In the genomic region with DNA sequence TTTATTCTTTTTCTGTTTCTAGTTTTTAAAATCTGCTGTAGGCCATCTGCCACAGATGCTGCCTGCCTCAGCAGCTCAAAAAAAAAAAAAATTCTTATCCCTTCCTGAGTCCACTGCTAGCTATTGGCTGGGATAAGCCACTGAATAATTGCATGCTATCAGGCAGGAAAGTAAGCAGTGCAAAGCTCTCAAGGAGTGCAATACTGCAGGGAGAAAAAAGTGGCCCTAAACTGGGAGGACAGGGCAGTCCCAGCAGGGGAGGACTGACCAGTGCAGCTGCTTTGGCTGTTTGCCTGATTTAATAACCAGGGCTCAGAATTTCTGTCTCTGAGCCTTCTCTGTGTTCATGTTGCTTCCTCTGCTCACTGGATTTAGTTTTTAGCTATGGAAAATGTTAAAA, we compare ENCODE assay signal across 10 mouse cellular contexts.
A peak's percentile ranks its signal among the peaks of the same experiment; 100 is the strongest.
DNase-seq lines count a peak whose midpoint lies in the region; ATAC-seq and TF ChIP-seq lines count a peak whose summit lies in the region.
"Had no signal": no experiment of that assay in that cellular context is flagged by ENCODE, and none has a peak within 500 bp of the region (broad histone marks: within the 10 kb centered on the region; RNA-seq: fewer than 3 reads in every experiment).

No protein-coding gene starts in this region.

- ATAC-seq in kidney, embryonic 14.5 days (ENCODE audit: low FRiP score, low TSS enrichment), result no peak
- ATAC-seq in megakaryocyte, adult 5-6 weeks (ENCODE audit: poor library complexity, severe bottlenecking), result no peak
- ATAC-seq: liver, embryonic 12.5 days had no signal

- no peak overlapping the region for H3K9ac ChIP-seq in kidney, embryonic 14.5 days (ENCODE audit: low read depth, low read length)
- H3K9ac ChIP-seq: liver, embryonic 12.5 days had no signal

- H3K27me3 ChIP-seq in kidney, embryonic 14.5 days (ENCODE audit: control insufficient read depth, insufficient read depth, low read length), result no peaks in the 10 kb centered on the region
- no peaks in the 10 kb centered on the region for H3K27me3 ChIP-seq in forebrain, embryonic 10.5 days (ENCODE audit: poor library complexity, severe bottlenecking)
- H3K27me3 ChIP-seq in myocyte (ENCODE audit: control insufficient read depth, insufficient read depth, insufficient read length), result no peaks in the 10 kb centered on the region
- H3K27me3 ChIP-seq: liver, embryonic 12.5 days had no signal

- no peaks in the 10 kb centered on the region for H3K79me2 ChIP-seq in myocyte (ENCODE audit: control insufficient read depth, insufficient read depth)

- no peak overlapping the region for H3K4me3 ChIP-seq in kidney, embryonic 14.5 days (ENCODE audit: low read length)
- H3K4me3 ChIP-seq in forebrain, embryonic 10.5 days, result no peak overlapping the region
- H3K4me3 ChIP-seq in myocyte, result no peak overlapping the region
- H3K4me3 ChIP-seq: erythroblast, embryonic 14.5 days; liver, embryonic 12.5 days had no signal

- no peaks in the 10 kb centered on the region for H3K36me3 ChIP-seq in kidney, embryonic 14.5 days (ENCODE audit: control insufficient read depth, insufficient read depth, low read length)
- no peaks in the 10 kb centered on the region for H3K36me3 ChIP-seq in forebrain, embryonic 10.5 days (replicated peaks)
- no peaks in the 10 kb centered on the region for H3K36me3 ChIP-seq in myocyte (ENCODE audit: control insufficient read depth, insufficient read depth)
- H3K36me3 ChIP-seq: liver, embryonic 12.5 days had no signal

- no peaks in the 10 kb centered on the region for H3K4me1 ChIP-seq in kidney, embryonic 14.5 days (ENCODE audit: control insufficient read depth, insufficient read depth, low read length)
- peaks cover 7% of the 10 kb centered on the region; the same call in 1 of the 2 replicates for H3K4me1 ChIP-seq in forebrain, embryonic 10.5 days
- H3K4me1 ChIP-seq: liver, embryonic 12.5 days had no signal

- peak; percentile 20 to 27 for DNase-seq in cerebellum, postnatal 25 days
- DNase-seq in cerebellum, postnatal 4 days (ENCODE audit: low spot score in 2 of 2), result no peak
- peak; percentile 20 for DNase-seq in kidney, postnatal 14 days
- DNase-seq in forebrain, embryonic 10.5 days (ENCODE audit: extremely low spot score, low spot score), result no peak
- no peak for DNase-seq in right cerebral cortex, postnatal 4 days

- no peak overlapping the region for H3ac ChIP-seq in myocyte (ENCODE audit: control insufficient read depth, insufficient read length)

- no peaks in the 10 kb centered on the region for H3K9me3 ChIP-seq in kidney, embryonic 14.5 days (ENCODE audit: control insufficient read depth, low read length)
- no peaks in the 10 kb centered on the region for H3K9me3 ChIP-seq in forebrain, embryonic 10.5 days
- H3K9me3 ChIP-seq: liver, embryonic 12.5 days had no signal

- TF ChIP-seq POLR2A in myocyte (IDR thresholded peaks at IDR 0.05; ENCODE audit: insufficient read length, low read depth), result no peak

- H3K27ac ChIP-seq in kidney, embryonic 14.5 days (ENCODE audit: low read depth, low read length), result no peak overlapping the region
- H3K27ac ChIP-seq in forebrain, embryonic 10.5 days, result peak overlapping the region; percentile 60; the same call in 1 of the 2 replicates
- H3K27ac ChIP-seq: liver, embryonic 12.5 days had no signal

- no peak overlapping the region for H3K4me2 ChIP-seq in kidney, embryonic 14.5 days (replicated peaks; ENCODE audit: low read depth, low read length)
- no peak overlapping the region for H3K4me2 ChIP-seq in myocyte (ENCODE audit: low read depth)
- H3K4me2 ChIP-seq: liver, embryonic 12.5 days had no signal

TF ChIP-seq in myocyte, 11 proteins besides CTCF, POLR2A, EP300 and RAD21:
- TF ChIP-seq MYOD1 (IDR thresholded peaks at IDR 0.05; ENCODE audit: control insufficient read depth in 1 of 3, insufficient read length in 2 of 3, low read depth in 2 of 3), result peak in 2 of 3 experiments; percentile 51 to 63
- peak; percentile 8 for TF ChIP-seq TCF12 (IDR thresholded peaks at IDR 0.05; ENCODE audit: insufficient read depth, poor library complexity, severe bottlenecking)
- TF ChIP-seq POLR2AphosphoS2 (IDR thresholded peaks at IDR 0.05; ENCODE audit: insufficient read length, low read depth), result no peak
- TF ChIP-seq MYOG (IDR thresholded peaks at IDR 0.05; ENCODE audit: control insufficient read depth in 1 of 3, insufficient read depth in 1 of 3, insufficient read length in 2 of 3, low read depth in 2 of 3), result peak in 1 of 3 experiments; percentile 55

Comparison
In these comparisons a context has a peak if more than half of its experiments do, and no peak if none do; other contexts are left out.
1. DNase-seq: peak in cerebellum, postnatal 25 days (2 of 2) and kidney, postnatal 14 days (single experiment); none in cerebellum, postnatal 4 days (0 of 2), forebrain, embryonic 10.5 days (single experiment) and right cerebral cortex, postnatal 4 days (single experiment).